Mouse (Mus musculus) splenic B cell, adult 2 months (primary cell): ENCODE data around the gene Dock9.

Experiments used
- DNase-seq: peaks from one replicate; pipeline ENCODE4 v3.0.0-alpha.2; 2011; ENCODE audit warnings: low read depth, low spot score
- H3K27me3 ChIP-seq: 2 replicates; pipeline ENCODE4 v1.6.1; 2012; ENCODE audit warnings: mild to moderate bottlenecking, low read length, moderate library complexity, mixed read lengths; ENCODE audit not compliant: control insufficient read depth, poor library complexity, insufficient read depth, severe bottlenecking
- H3K36me3 ChIP-seq: 2 replicates; pipeline ENCODE4 v1.6.1; 2012; ENCODE audit warnings: mild to moderate bottlenecking, low read length, moderate library complexity, mixed read lengths; ENCODE audit not compliant: control insufficient read depth, poor library complexity, insufficient read depth, severe bottlenecking

Dock9 gene

GRCm38 (mm10) chr14:121797457-121798410 is at the start of gene Dock9:
Dock9 (minus strand) TSS chr14:121797837.
- H3K36me3 ChIP-seq, result no peaks in the 10 kb centered on the region
- H3K27me3 ChIP-seq, result no peaks in the 10 kb centered on the region
- DNase-seq, result peak; percentile 93

GRCm38 (mm10) chr14:121844486-121844885 is 46.8 kb upstream of the Dock9 start:
- no peaks in the 10 kb centered on the region for H3K27me3 ChIP-seq
- no peak for DNase-seq
- H3K36me3 ChIP-seq, result no peaks in the 10 kb centered on the region

GRCm38 (mm10) chr14:121840217-121840616 is 42.6 kb upstream of the Dock9 start:
- DNase-seq, result no peak
- no peaks in the 10 kb centered on the region for H3K27me3 ChIP-seq
- H3K36me3 ChIP-seq, result no peaks in the 10 kb centered on the region

- Histone ChIP-seq H3K27me3 (no peaks in the 10 kb centered on the region), H3K36me3 (no peaks in the 10 kb centered on the region)
- DNase-seq, result no peak
Observed at GRCm38 (mm10) chr14:121838161-121838560, 40.5 kb upstream of the Dock9 start.

GRCm38 (mm10) chr14:121833001-121833520 is 35.4 kb upstream of the Dock9 start:
- Histone ChIP-seq H3K27me3 (no peaks in the 10 kb centered on the region), H3K36me3 (no peaks in the 10 kb centered on the region)
- no peak for DNase-seq

- DNase-seq, result peak; percentile 5
Observed at GRCm38 (mm10) chr14:121829816-121830442, 32.3 kb upstream of the Dock9 start.

GRCm38 (mm10) chr14:121827091-121827490 is 29.5 kb upstream of the Dock9 start:
- Histone ChIP-seq H3K27me3 (no peaks in the 10 kb centered on the region), H3K36me3 (no peaks in the 10 kb centered on the region)
- no peak for DNase-seq

More at GRCm38 (mm10) chr14:121829816-121830442, 32.3 kb upstream of the Dock9 start:
- Histone ChIP-seq H3K36me3 (no peaks in the 10 kb centered on the region), H3K27me3 (no peaks in the 10 kb centered on the region)

GRCm38 (mm10) chr14:121825521-121826445 is 28.1 kb upstream of the Dock9 start:
- Histone ChIP-seq H3K27me3 (no peaks in the 10 kb centered on the region), H3K36me3 (no peaks in the 10 kb centered on the region)
- DNase-seq, result no peak

- DNase-seq, result peak; percentile 14
- Histone ChIP-seq H3K27me3 (no peaks in the 10 kb centered on the region), H3K36me3 (no peaks in the 10 kb centered on the region)
Observed at GRCm38 (mm10) chr14:121824322-121825103, 26.9 kb upstream of the Dock9 start.

GRCm38 (mm10) chr14:121822997-121823396 is 25.4 kb upstream of the Dock9 start:
- Histone ChIP-seq H3K36me3 (no peaks in the 10 kb centered on the region), H3K27me3 (no peaks in the 10 kb centered on the region)
- peak; percentile 47 for DNase-seq

- no peak for DNase-seq
- no peaks in the 10 kb centered on the region for H3K36me3 ChIP-seq
- no peaks in the 10 kb centered on the region for H3K27me3 ChIP-seq
Observed at GRCm38 (mm10) chr14:121822506-121822905, 24.9 kb upstream of the Dock9 start.

GRCm38 (mm10) chr14:121806791-121807190 is 9.2 kb upstream of the Dock9 start:
- Histone ChIP-seq H3K27me3 (no peaks in the 10 kb centered on the region), H3K36me3 (no peaks in the 10 kb centered on the region)
- no peak for DNase-seq

GRCm38 (mm10) chr14:121806316-121806715 is 8.7 kb upstream of the Dock9 start:
- H3K27me3 ChIP-seq, result no peaks in the 10 kb centered on the region
- no peak for DNase-seq

GRCm38 (mm10) chr14:121804461-121804860 is 6.8 kb upstream of the Dock9 start:
- Histone ChIP-seq H3K27me3 (no peaks in the 10 kb centered on the region), H3K36me3 (no peaks in the 10 kb centered on the region)
- peak; percentile 73 for DNase-seq

More at GRCm38 (mm10) chr14:121806316-121806715, 8.7 kb upstream of the Dock9 start:
- H3K36me3 ChIP-seq, result no peaks in the 10 kb centered on the region
